Mouse (Mus musculus): ENCODE data around the gene Dap.

DNA sequence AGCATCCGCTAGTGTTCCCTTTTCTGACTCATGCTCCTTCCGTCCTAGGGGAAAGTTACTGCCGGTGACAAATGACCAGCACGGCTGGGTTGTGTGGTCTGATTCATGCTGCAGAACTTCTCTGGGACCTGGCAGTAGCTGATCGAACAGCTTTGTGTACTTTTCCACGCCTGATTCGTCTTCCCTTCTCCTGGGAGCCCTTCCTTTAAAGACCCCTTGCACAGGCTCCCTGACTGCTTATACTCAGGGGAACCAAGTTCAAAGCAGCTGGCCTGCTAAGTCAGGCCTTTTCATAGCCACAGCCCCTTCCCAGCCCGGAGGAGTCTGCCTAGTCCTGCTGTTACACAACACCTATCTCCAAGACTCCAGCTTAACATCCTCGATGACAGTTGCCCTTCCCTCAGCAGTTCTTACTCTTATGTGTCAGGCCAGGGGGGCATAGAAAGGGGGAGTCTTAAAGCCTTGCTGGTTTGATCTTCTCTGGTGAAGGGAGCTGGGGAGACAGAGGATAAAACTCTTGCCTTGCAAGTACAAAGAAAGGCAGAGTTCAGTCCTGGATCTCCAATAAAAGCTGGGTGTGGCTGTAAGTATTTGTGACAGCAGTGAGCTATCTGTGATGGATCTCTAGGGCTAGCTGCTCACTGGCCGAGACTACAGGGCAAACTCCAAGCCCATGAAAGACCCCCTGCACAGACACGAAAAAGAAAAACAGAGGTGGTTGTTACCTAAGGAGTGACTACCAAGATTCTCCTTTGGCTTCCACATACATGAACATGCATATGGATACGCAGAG, 39.3 kb upstream of the Dap start:
- TF ChIP-seq CTCF (IDR thresholded peaks at IDR 0.05; ENCODE audit: borderline replicate concordance, insufficient read depth, low read length) (no peak), POLR2A (IDR thresholded peaks at IDR 0.05; ENCODE audit: low read depth, low read length) (0 out of 2 replicates have a peak, but pooled peaks have one; percentile 16)

Data from embryonic fibroblast, embryonic 13.5 days (primary cell).